Mouse (Mus musculus) heart, adult 11 months (tissue): ENCODE measurements around the gene Acer2.

Source experiments
- DNase-seq: peaks from one replicate; pipeline ENCODE4 v3.0.0; 2022

Gene Acer2

GRCm38 (mm10) chr4:86957576-86958411, 83.6 kb downstream of the Acer2 start:
- peak; percentile 88 for DNase-seq

- DNase-seq, result no peak
These were observed 103.1 kb downstream of the Acer2 start for GRCm38 (mm10) chr4:86977272-86977671.
